Mouse (Mus musculus) liver, postnatal 0 days (tissue): Measurements from ENCODE around the gene Spata31. TPM values are rescaled to one million over a fixed set of nuclear protein-coding genes. Genes with fewer than 3 reads are reported as not detected.

Experiments used
- ATAC-seq: fragments of 200-750 bp; cut with Nextera tagmentation; 2 replicates; pipeline ENCODE4 v1.8.0; 2017; ENCODE audit warnings: mild to moderate bottlenecking, moderate library complexity
- DNase-seq: peaks from one replicate; pipeline ENCODE4 v3.0.0-alpha.2; 2016
- H3K27ac ChIP-seq: fragments of 300-500 bp; sonication (generic); 2 replicates; pipeline ENCODE4 v1.5.1; 2014; ENCODE audit warnings: antibody characterized with exemption, moderate library complexity, mild to moderate bottlenecking, low read depth
- H3K27me3 ChIP-seq: fragments of 300-500 bp; sonication (generic); 2 replicates; pipeline ENCODE4 v1.6.1; 2014; ENCODE audit warnings: low read length, control low read depth, mixed read lengths; ENCODE audit not compliant: insufficient read depth
- H3K36me3 ChIP-seq: fragments of 300-500 bp; sonication (generic); replicated peaks from 2 replicates; pipeline ENCODE4 v1.6.1; 2014; ENCODE audit warnings: mild to moderate bottlenecking, control low read depth, low read length, moderate library complexity, mixed read lengths; ENCODE audit not compliant: insufficient read depth
- H3K4me1 ChIP-seq: fragments of 300-500 bp; sonication (generic); 2 replicates; pipeline ENCODE4 v1.6.1; 2014; ENCODE audit warnings: antibody characterized with exemption, mild to moderate bottlenecking, control low read depth; ENCODE audit not compliant: insufficient read depth
- H3K4me2 ChIP-seq: fragments of 300-500 bp; sonication (generic); 2 replicates; pipeline ENCODE4 v1.6.1; 2014; ENCODE audit warnings: low read depth, mild to moderate bottlenecking, low read length, moderate library complexity, mixed read lengths
- H3K4me3 ChIP-seq: fragments of 300-500 bp; sonication (generic); 2 replicates; pipeline ENCODE4 v1.5.1; 2014; ENCODE audit warnings: low read depth, low read length
- H3K9ac ChIP-seq: fragments of 300-500 bp; sonication (generic); replicated peaks from 2 replicates; pipeline ENCODE4 v1.6.1; 2014; ENCODE audit warnings: mild to moderate bottlenecking, moderate library complexity
- H3K9me3 ChIP-seq: fragments of 300-500 bp; sonication (generic); 2 replicates; pipeline ENCODE4 v1.6.1; 2016; ENCODE audit warnings: mild to moderate bottlenecking, control low read depth, low read length, mixed read lengths
- CTCF ChIP-seq: sonication (generic); IDR thresholded peaks from 2 replicates; pipeline ENCODE4 v1.5.1; 2016; ENCODE audit warnings: antibody characterized with exemption, low read depth
- EP300 ChIP-seq: IDR thresholded peaks from 2 replicates; pipeline ENCODE4 v1.6.1; 2016; ENCODE audit warnings: antibody characterized with exemption, low read depth, mild to moderate bottlenecking
- whole genome bisulfite sequencing: fragments of 180-500 bp; shearing (Covaris S2); extraction: QIAGEN DNeasy Blood & Tissue Kit; methylation state at CpG from one replicate; pipeline ENCODE4 v1.1.7; 2014; ENCODE audit not compliant: insufficient replicate concordance; 5-methylcytosine and 5-hydroxymethylcytosine counted together
- polyA plus RNA-seq: library from polyadenylated mRNA; unstranded; fragments of >200 nt; fragmentation: Nextera tagmentation; extraction: Ambion mirVana; gene quantifications from 2 replicates; pipeline ENCODE4 v1.2.1, GENCODE M21; 2015

The Spata31 gene
- not detected in 2 replicates for polyA plus RNA-seq

GRCm38 (mm10) chr13:64917191-64917590 lies at the start of gene Spata31:
TSS of gene Spata31 (plus strand) at chr13:64917406.
- 77% methylated on average over 1 of the region's 1 CpGs for WGBS
- Histone ChIP-seq H3K27me3 (no peaks in the 10 kb centered on the region), H3K27ac (no peak within 1 kb of the TSS), H3K9me3 (no peaks in the 10 kb centered on the region), H3K4me2 (no peak within 1 kb of the TSS), H3K4me1 (no peaks in the 10 kb centered on the region), H3K9ac (no peak within 1 kb of the TSS), H3K36me3 (no peaks in the 10 kb centered on the region), H3K4me3 (no peak within 1 kb of the TSS)
- no peak for ATAC-seq
- no peak for DNase-seq
- no peak for TF ChIP-seq EP300
- no peak for TF ChIP-seq CTCF

DNA sequence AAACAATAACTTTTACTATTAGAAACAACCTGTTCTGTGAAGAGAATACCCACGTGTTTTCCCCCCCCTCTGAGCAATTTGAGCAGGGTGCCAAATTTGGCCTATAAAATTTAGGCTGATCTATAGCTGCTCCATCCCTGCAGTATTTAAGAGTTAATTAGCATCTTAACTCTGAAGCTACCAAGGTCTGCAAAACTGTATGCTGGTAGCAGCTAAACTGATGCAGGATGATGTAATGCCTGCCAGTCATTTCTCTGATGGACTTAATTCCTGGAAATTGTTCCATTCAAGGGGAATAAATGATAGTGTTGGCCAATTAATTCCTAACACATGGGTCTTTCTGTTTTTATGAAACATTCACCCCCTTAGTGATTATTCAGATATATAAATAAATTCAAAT lies 14.1 kb upstream of the Spata31 start:
- Histone ChIP-seq H3K4me3 (no peak overlapping the region), H3K9ac (no peak overlapping the region), H3K27ac (no peak overlapping the region), H3K9me3 (no peaks in the 10 kb centered on the region), H3K4me1 (no peaks in the 10 kb centered on the region), H3K4me2 (no peak overlapping the region), H3K27me3 (no peaks in the 10 kb centered on the region), H3K36me3 (no peaks in the 10 kb centered on the region)
- no peak for DNase-seq
- TF ChIP-seq CTCF = no peak
- TF ChIP-seq EP300 = no peak
- WGBS = 44% methylated on average over 1 of the region's 1 CpGs
- no peak for ATAC-seq

DNA sequence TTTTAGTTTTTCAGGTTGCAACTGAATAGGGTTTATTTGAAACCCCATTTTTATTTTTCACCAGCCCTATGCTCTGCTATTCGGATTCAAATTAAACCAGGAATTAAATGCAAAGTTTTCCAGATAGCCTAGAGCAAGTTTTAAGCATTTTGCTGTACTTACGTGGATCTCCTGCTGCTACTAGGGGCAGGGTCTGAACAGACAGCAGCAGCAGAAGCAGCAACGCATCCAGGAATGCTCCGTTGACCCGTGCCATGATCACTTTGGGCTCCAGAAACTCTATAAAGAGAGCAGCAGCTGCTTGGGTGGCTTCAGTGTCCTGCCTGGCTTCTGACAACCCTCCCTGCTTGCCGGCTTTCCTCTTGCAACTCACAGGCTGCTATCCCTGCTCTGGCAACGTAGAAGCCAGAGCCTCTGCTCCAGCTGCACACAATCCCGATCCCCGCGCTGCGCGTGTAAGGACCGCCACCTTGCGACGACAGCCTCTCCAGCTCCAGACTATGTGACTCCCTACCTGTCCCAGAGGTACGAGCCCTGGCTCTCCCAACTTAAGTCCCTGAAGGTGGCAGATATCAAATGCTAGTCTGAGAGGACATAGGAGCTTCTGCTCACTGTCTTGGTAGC lies 13.5 kb upstream of the Spata31 start, which contains the start of gene Cntnap3:
TSS of gene Cntnap3 (minus strand) at position 371 of the 624 bp plus-strand sequence.
- H3K9ac ChIP-seq = no peak within 1 kb of the TSS
- no peaks in the 10 kb centered on the region for H3K9me3 ChIP-seq
- no peaks in the 10 kb centered on the region for H3K27me3 ChIP-seq
- H3K4me1 ChIP-seq = no peaks in the 10 kb centered on the region
- no peaks in the 10 kb centered on the region for H3K36me3 ChIP-seq
- H3K4me2 ChIP-seq = no peak within 1 kb of the TSS
- TF ChIP-seq EP300 (no peak), CTCF (peak; percentile 40)
- 13% methylated on average over 16 of the region's 16 CpGs for WGBS
- H3K4me3 ChIP-seq = no peak within 1 kb of the TSS
- no peak for ATAC-seq
- peak; percentile 18 for DNase-seq
- no peak within 1 kb of the TSS for H3K27ac ChIP-seq

Other genes with a start within 250 kb of the Spata31 start
- gene Cntnap3, start 13.5 kb upstream of the Spata31 start, polyA plus RNA-seq = not detected in 2 replicates
- gene Spata31d1c, start 115.7 kb downstream of the Spata31 start, polyA plus RNA-seq = not detected in 2 replicates
- not detected in 2 replicates for gene Prss47, start 135.4 kb downstream of the Spata31 start, polyA plus RNA-seq
- 25.4 and 27.0 TPM in 2 replicates for gene Mfsd14b, start 195.6 kb downstream of the Spata31 start, polyA plus RNA-seq
- gene Olfr465-ps1, start 220.7 kb downstream of the Spata31 start, polyA plus RNA-seq = not detected in 2 replicates
- gene Olfr466, start 232.8 kb downstream of the Spata31 start, polyA plus RNA-seq = not detected in 2 replicates